Mouse (Mus musculus) stomach, adult 2 months (tissue): ENCODE results near the gene Rtn4. TPM values are rescaled to one million over a fixed set of nuclear protein-coding genes. Genes with fewer than 3 reads are reported as not detected.

Source experiments
- polyA plus RNA-seq: library from polyadenylated mRNA; depleted of rRNA; stranded (reverse); fragments of >200 nt; gene quantifications from 2 replicates; pipeline ENCODE4 v1.2.3, GENCODE M21; 2012; rRNA removed

The Rtn4 gene
- polyA plus RNA-seq: 27.9 and 45.4 TPM in 2 replicates

GRCm38 (mm10) chr11:29692683-29693272, at the start of gene Rtn4:
TSS of gene Rtn4 (plus strand) at chr11:29692947.

Other genes starting within 250 kb of the Rtn4 start
- gene Prorsd1, start 177.9 kb upstream of the Rtn4 start, polyA plus RNA-seq: 0.19 and 0.49 TPM in 2 replicates
- gene Mtif2, start 166.5 kb upstream of the Rtn4 start, polyA plus RNA-seq: 0.84 and 1.3 TPM in 2 replicates
- not detected in 2 replicates for gene Clhc1, start 145.0 kb upstream of the Rtn4 start, polyA plus RNA-seq
- 6.6 and 9.1 TPM in 2 replicates for gene Rps27a, start 144.8 kb upstream of the Rtn4 start, polyA plus RNA-seq
- gene 4931440F15Rik, start 132.7 kb downstream of the Rtn4 start, polyA plus RNA-seq: 0.03 and 0.12 TPM in 2 replicates